Mouse (Mus musculus) G1E (cell line): Measurements from ENCODE around the gene Ccdc122.

ENCODE experiments used
- CTCF ChIP-seq: IDR thresholded peaks from 2 replicates; pipeline ENCODE4 v1.5.1; 2012; ENCODE audit warnings: low read depth, low read length, inconsistent platforms, mixed read lengths
- POLR2AphosphoS5 ChIP-seq: IDR thresholded peaks from 2 replicates; pipeline ENCODE4 v1.6.1; 2012; ENCODE audit warnings: low read depth, low read length, inconsistent platforms; ENCODE audit not compliant: insufficient replicate concordance

DNA sequence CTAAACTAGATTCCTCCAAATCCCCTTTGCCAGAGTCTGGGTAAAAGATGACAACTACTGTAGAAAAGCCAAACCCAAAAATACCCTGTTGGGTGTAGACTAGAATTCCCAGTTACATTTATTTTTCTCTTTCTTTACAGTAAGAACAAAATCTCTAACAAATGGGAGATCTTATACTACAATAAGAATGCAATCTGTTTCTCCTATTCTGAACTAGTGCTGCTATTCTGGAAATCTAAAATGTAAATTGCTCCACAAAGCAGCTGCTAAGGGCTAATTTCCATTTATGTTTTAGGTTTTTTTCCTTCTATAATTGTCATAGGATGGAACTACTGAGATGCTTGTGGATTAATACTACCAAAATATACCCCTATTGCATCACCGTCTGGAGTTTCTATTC lies 111.1 kb downstream of the Ccdc122 start:
- TF ChIP-seq CTCF = no peak
- TF ChIP-seq POLR2AphosphoS5 = no peak
